ENCODE assay signal across 8 mouse cellular contexts in genomic region chr13:46096968-46097367, GRCm38 (mm10).
DNase-seq lines count a peak whose midpoint lies in the region; ATAC-seq and TF ChIP-seq lines count a peak whose summit lies in the region.

No protein-coding gene starts in this region.

- no peaks in the 10 kb centered on the region for H3K9me3 ChIP-seq in intestine, embryonic 14.5 days (ENCODE audit: control insufficient read depth, low read length)
- H3K9me3 ChIP-seq in intestine, postnatal 0 days (ENCODE audit: control insufficient read depth), result no peaks in the 10 kb centered on the region
- no peaks in the 10 kb centered on the region for H3K9me3 ChIP-seq in CH12.LX (replicated peaks; ENCODE audit: low read length)
- no peaks in the 10 kb centered on the region for H3K9me3 ChIP-seq in limb, embryonic 14.5 days (ENCODE audit: control insufficient read depth, low read length)

- no peaks in the 10 kb centered on the region for H3K27me3 ChIP-seq in intestine, embryonic 14.5 days (replicated peaks; ENCODE audit: control insufficient read depth, insufficient read depth, low read length)
- no peaks in the 10 kb centered on the region for H3K27me3 ChIP-seq in intestine, postnatal 0 days (replicated peaks; ENCODE audit: control insufficient read depth, insufficient read depth, low read length)
- H3K27me3 ChIP-seq in CH12.LX (replicated peaks), result no peaks in the 10 kb centered on the region
- H3K27me3 ChIP-seq in limb, embryonic 14.5 days (ENCODE audit: control insufficient read depth, insufficient read depth, low read length), result no peaks in the 10 kb centered on the region

- no peak overlapping the region for H3K27ac ChIP-seq in intestine, embryonic 14.5 days (ENCODE audit: low read depth)
- no peak overlapping the region for H3K27ac ChIP-seq in intestine, postnatal 0 days (ENCODE audit: low read depth, low read length)
- no peak overlapping the region for H3K27ac ChIP-seq in CH12.LX (ENCODE audit: insufficient read depth, low read depth)
- H3K27ac ChIP-seq in limb, embryonic 14.5 days (replicated peaks; ENCODE audit: low read depth, low read length), result no peak overlapping the region

- no peak overlapping the region for H3K4me2 ChIP-seq in intestine, embryonic 14.5 days (ENCODE audit: low read length)
- no peak overlapping the region for H3K4me2 ChIP-seq in intestine, postnatal 0 days (replicated peaks; ENCODE audit: low read depth)
- peak overlapping the region; percentile 32; the same call in 1 of the 2 replicates for H3K4me2 ChIP-seq in CH12.LX (ENCODE audit: insufficient read depth, low read depth, poor library complexity, severe bottlenecking)
- H3K4me2 ChIP-seq in limb, embryonic 14.5 days (replicated peaks; ENCODE audit: low read depth, low read length, severe bottlenecking), result no peak overlapping the region

- H3K79me2 ChIP-seq in CH12.LX (replicated peaks; ENCODE audit: control insufficient read depth, extremely low read depth, insufficient read depth, poor library complexity, severe bottlenecking), result no peaks in the 10 kb centered on the region

- in situ Hi-C loops in CH12.LX (cut with MboI; ENCODE audit: low pct_ligation_motif_present, low pct_unique_long_range_greater_than_20kb, low sequenced_read_pairs), result no loop called here

- peak; percentile 57; the same call in 1 of the 2 replicates for TF ChIP-seq EP300 in CH12.LX (IDR thresholded peaks at IDR 0.05; ENCODE audit: low read length)

- H3K9ac ChIP-seq in intestine, embryonic 14.5 days (ENCODE audit: low read length), result no peak overlapping the region
- H3K9ac ChIP-seq in intestine, postnatal 0 days (ENCODE audit: low read depth, low read length), result no peak overlapping the region
- no peak overlapping the region for H3K9ac ChIP-seq in CH12.LX (ENCODE audit: insufficient read depth, low read depth)
- H3K9ac ChIP-seq in limb, embryonic 14.5 days (ENCODE audit: low read depth, low read length, severe bottlenecking), result no peak overlapping the region

- dilution Hi-C loops in CH12.LX (cut with MboI; ENCODE audit: extremely low pct_ligation_motif_present, extremely low pct_unique_long_range_greater_than_20kb, low sequenced_read_pairs), result no loop called here

- no peak for TF ChIP-seq POLR2A in CH12.LX (IDR thresholded peaks at IDR 0.05; ENCODE audit: low read depth, low read length)
- TF ChIP-seq POLR2A in limb, embryonic 14.5 days (IDR thresholded peaks at IDR 0.05; ENCODE audit: borderline replicate concordance, extremely low read depth, insufficient read depth, insufficient read length), result no peak

- WGBS in intestine, embryonic 14.5 days, result 1% methylated on average over 5 of the region's 5 CpGs
- WGBS in intestine, postnatal 0 days, result 4% methylated on average over 5 of the region's 5 CpGs
- WGBS in limb, embryonic 14.5 days, result 2% methylated on average over 5 of the region's 5 CpGs

- peak; percentile 32; the same call in 1 of the 2 replicates for ATAC-seq in intestine, embryonic 14.5 days (replicated peaks; ENCODE audit: low FRiP score, low TSS enrichment, low read depth)
- ATAC-seq in intestine, postnatal 0 days, result no peak
- no peak for ATAC-seq in limb, embryonic 14.5 days (ENCODE audit: low FRiP score, low read depth)

- DNase-seq in intestine, embryonic 14.5 days (ENCODE audit: low spot score), result peak; percentile 93
- peak; percentile 85 for DNase-seq in CH12.LX (ENCODE audit: extremely low read depth)
- peak; percentile 62 for DNase-seq in c-Kit-positive CD71-negative TER-119-negative erythroid progenitor cells, embryonic 14.5 days (ENCODE audit: low read depth)
- DNase-seq in limb, embryonic 14.5 days (ENCODE audit: low spot score), result peak; percentile 92
- DNase-seq in testis, postnatal 10 days (ENCODE audit: low spot score), result peak; percentile 45
- no peak for DNase-seq in urinary bladder, postnatal 10 days (ENCODE audit: low spot score)
- DNase-seq in gastrocnemius, adult 8-10 months (ENCODE audit: low spot score in 2 of 2), result no peak

- TF ChIP-seq RAD21 in CH12.LX (IDR thresholded peaks at IDR 0.05; ENCODE audit: low read depth, low read length), result no peak; the same call in 1 of the 2 replicates

- no peak for TF ChIP-seq CTCF in intestine, postnatal 0 days (IDR thresholded peaks at IDR 0.05; ENCODE audit: low read depth)
- TF ChIP-seq CTCF in CH12.LX (conservative IDR thresholded peaks at IDR 0.05 in 1 of 2, IDR thresholded peaks at IDR 0.05 in 1 of 2; ENCODE audit: low read depth in 2 of 2, low read length in 2 of 2), result no peak

- no peaks in the 10 kb centered on the region for H3K4me1 ChIP-seq in intestine, embryonic 14.5 days (replicated peaks; ENCODE audit: control insufficient read depth, insufficient read depth, low read length)
- H3K4me1 ChIP-seq in intestine, postnatal 0 days (replicated peaks; ENCODE audit: control insufficient read depth, insufficient read depth, low read length), result no peaks in the 10 kb centered on the region
- H3K4me1 ChIP-seq in CH12.LX (ENCODE audit: control insufficient read depth in 1 of 2, insufficient read depth in 2 of 2), result peaks cover 12 to 40% of the 10 kb centered on the region in 2 experiments
- no peaks in the 10 kb centered on the region for H3K4me1 ChIP-seq in limb, embryonic 14.5 days (ENCODE audit: control insufficient read depth, insufficient read depth, low read length)

- H3K4me3 ChIP-seq in intestine, embryonic 14.5 days (ENCODE audit: low read depth, low read length), result no peak overlapping the region
- H3K4me3 ChIP-seq in intestine, postnatal 0 days (ENCODE audit: low read depth, low read length), result no peak overlapping the region
- H3K4me3 ChIP-seq in CH12.LX (replicated peaks in 1 of 3; ENCODE audit: low read depth in 2 of 3, low read length in 2 of 3, poor library complexity in 1 of 3), result no peak overlapping the region
- H3K4me3 ChIP-seq in limb, embryonic 14.5 days (replicated peaks; ENCODE audit: low read length), result no peak overlapping the region

- no peaks in the 10 kb centered on the region for H3K36me3 ChIP-seq in intestine, embryonic 14.5 days (ENCODE audit: control insufficient read depth, insufficient read depth, low read length)
- H3K36me3 ChIP-seq in intestine, postnatal 0 days (ENCODE audit: control insufficient read depth, insufficient read depth), result no peaks in the 10 kb centered on the region
- no peaks in the 10 kb centered on the region for H3K36me3 ChIP-seq in CH12.LX (replicated peaks in 1 of 2; ENCODE audit: control insufficient read depth in 1 of 2, insufficient read depth in 1 of 2, low read length in 1 of 2)
- no peaks in the 10 kb centered on the region for H3K36me3 ChIP-seq in limb, embryonic 14.5 days (ENCODE audit: control insufficient read depth, insufficient read depth, low read length)

TF ChIP-seq in CH12.LX, 34 proteins besides CTCF, POLR2A, EP300 and RAD21:
- TF ChIP-seq TBP (conservative IDR thresholded peaks at IDR 0.05; ENCODE audit: low read depth, low read length) (no peak), MXI1 (IDR thresholded peaks at IDR 0.05; ENCODE audit: low read depth, low read length) (peak; percentile 44; the same call in 1 of the 2 replicates), MAX (IDR thresholded peaks at IDR 0.05; ENCODE audit: low read length) (0 out of 2 replicates have a peak, but pooled peaks have one; percentile 51), SIN3A (IDR thresholded peaks at IDR 0.05; ENCODE audit: low read length) (peak; percentile 74)

Comparison
In these comparisons a context has a peak if more than half of its experiments do, and no peak if none do; other contexts are left out.
1. DNase-seq: peak in intestine, embryonic 14.5 days (single experiment), CH12.LX (single experiment), c-Kit-positive CD71-negative TER-119-negative erythroid progenitor cells, embryonic 14.5 days (single experiment), limb, embryonic 14.5 days (single experiment) and testis, postnatal 10 days (single experiment); none in urinary bladder, postnatal 10 days (single experiment) and gastrocnemius, adult 8-10 months (0 of 2).